8 mouse cellular contexts compared by ENCODE assay signal in the genomic region with DNA sequence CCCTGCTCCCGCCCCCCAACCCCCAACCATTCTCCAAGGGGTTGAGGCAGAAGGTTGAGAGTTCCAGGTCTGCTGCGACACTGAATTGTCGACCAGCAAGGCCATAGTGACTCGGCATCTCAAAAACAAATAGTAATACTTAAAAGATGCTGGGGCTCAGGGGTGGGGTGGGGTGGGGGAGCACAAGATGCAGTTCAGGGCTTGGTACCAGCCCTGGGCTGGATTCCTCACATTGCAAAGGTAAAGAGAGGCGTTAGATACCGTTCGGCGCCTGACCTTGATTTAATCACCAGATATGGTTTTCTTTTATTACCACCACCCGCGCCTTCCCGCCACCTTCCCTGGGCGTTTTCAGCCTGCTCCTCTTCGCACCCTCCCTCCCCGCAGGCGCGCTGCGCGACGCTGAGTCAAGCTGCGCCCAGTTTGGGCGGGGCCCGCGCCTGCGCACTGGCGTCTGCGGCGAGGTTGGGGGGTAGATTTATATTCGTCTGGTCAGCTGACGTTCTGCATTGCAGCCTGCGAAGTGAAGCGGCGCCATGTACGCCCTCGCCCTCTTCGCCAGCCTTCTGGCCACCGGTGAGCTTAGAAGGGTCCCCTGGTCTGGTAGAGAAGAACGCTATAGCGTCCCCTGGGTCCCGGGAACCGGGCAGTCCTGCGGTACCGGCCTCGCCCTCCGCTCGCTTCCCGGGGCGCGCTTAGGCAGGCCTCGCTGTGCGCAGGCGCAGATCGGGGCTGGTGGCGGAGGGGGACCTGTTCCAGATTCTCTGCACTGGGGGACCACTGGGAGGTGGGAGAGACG. TPM values are rescaled to one million over a fixed set of nuclear protein-coding genes. Genes with fewer than 3 reads are reported as not detected.
A peak's percentile ranks its signal among the peaks of the same experiment; 100 is the strongest.
DNase-seq lines count a peak whose midpoint lies in the region; ATAC-seq and TF ChIP-seq lines count a peak whose summit lies in the region.

A gene (plus strand): TSS at position 421 of the 799 bp plus-strand sequence.

- H3K36me3 ChIP-seq in heart, embryonic 11.5 days (ENCODE audit: control insufficient read depth, insufficient read depth, low read length), result no peaks in the 10 kb centered on the region
- 0 out of 2 replicates have a peak, but pooled peaks cover 3% of the 10 kb centered on the region for H3K36me3 ChIP-seq in kidney, embryonic 16.5 days (ENCODE audit: insufficient read depth, low read length)
- no peaks in the 10 kb centered on the region for H3K36me3 ChIP-seq in liver, adult 2 months (ENCODE audit: control insufficient read depth, insufficient read depth, low read length)
- H3K36me3 ChIP-seq in myocyte (ENCODE audit: control insufficient read depth, insufficient read depth), result no peaks in the 10 kb centered on the region
- 0 out of 2 replicates have a peak, but pooled peaks cover 1% of the 10 kb centered on the region for H3K36me3 ChIP-seq in splenic B cell, adult 2 months (ENCODE audit: control insufficient read depth, insufficient read depth, low read length, poor library complexity, severe bottlenecking)

- peak; percentile 93 for TF ChIP-seq POLR2A in liver, adult 2 months (IDR thresholded peaks at IDR 0.05; ENCODE audit: extremely low read depth, insufficient read depth, low read length)
- peak; percentile 97 for TF ChIP-seq POLR2A in myocyte (IDR thresholded peaks at IDR 0.05; ENCODE audit: insufficient read length, low read depth)

- peak within 1 kb of the TSS; percentile 31 for H3ac ChIP-seq in myocyte (ENCODE audit: control insufficient read depth, insufficient read length)

- peaks cover 21% of the 10 kb centered on the region for H3K79me2 ChIP-seq in liver, adult 2 months (ENCODE audit: control insufficient read depth, insufficient read depth, low read length)
- peaks cover 49% of the 10 kb centered on the region for H3K79me2 ChIP-seq in myocyte (ENCODE audit: control insufficient read depth, insufficient read depth)

- H3K9me3 ChIP-seq in heart, embryonic 11.5 days (replicated peaks; ENCODE audit: control insufficient read depth, low read length), result no peaks in the 10 kb centered on the region
- H3K9me3 ChIP-seq in kidney, embryonic 16.5 days (ENCODE audit: low read length), result no peaks in the 10 kb centered on the region

- H3K4me2 ChIP-seq in heart, embryonic 11.5 days, result peak within 1 kb of the TSS; percentile 87
- H3K4me2 ChIP-seq in kidney, embryonic 16.5 days (replicated peaks; ENCODE audit: low read depth, low read length), result peak within 1 kb of the TSS; percentile 86
- H3K4me2 ChIP-seq in myocyte (ENCODE audit: low read depth), result peak within 1 kb of the TSS; percentile 91

- TF ChIP-seq CTCF in liver, adult 2 months (IDR thresholded peaks at IDR 0.05; ENCODE audit: low read depth, low read length), result no peak

- 2% methylated on average over 54 of the region's 54 CpGs for WGBS in heart, embryonic 11.5 days (ENCODE audit: insufficient replicate concordance)
- 2% methylated on average over 49 of the region's 54 CpGs for WGBS in kidney, embryonic 16.5 days
- WGBS in liver, adult 2 months, result 3% methylated on average over 54 of the region's 54 CpGs

- H3K27me3 ChIP-seq in heart, embryonic 11.5 days (ENCODE audit: control insufficient read depth, insufficient read depth, low read length), result no peaks in the 10 kb centered on the region
- H3K27me3 ChIP-seq in kidney, embryonic 16.5 days (ENCODE audit: insufficient read depth, low read length), result no peaks in the 10 kb centered on the region
- no peaks in the 10 kb centered on the region for H3K27me3 ChIP-seq in liver, adult 2 months (ENCODE audit: control insufficient read depth, insufficient read depth, low read length)
- no peaks in the 10 kb centered on the region for H3K27me3 ChIP-seq in myocyte (ENCODE audit: control insufficient read depth, insufficient read depth, insufficient read length)
- no peaks in the 10 kb centered on the region for H3K27me3 ChIP-seq in splenic B cell, adult 2 months (ENCODE audit: control insufficient read depth, insufficient read depth, low read length, poor library complexity, severe bottlenecking)

- DNase-seq in B cell, adult 2 months, result peak; percentile 97 to 98
- peak; percentile 97 for DNase-seq in brain, adult 2 months (ENCODE audit: low read depth, low spot score)
- DNase-seq in liver, adult 2 months (ENCODE audit: extremely low read depth, low read depth, low spot score), result peak; percentile 76
- DNase-seq in splenic B cell, adult 2 months (ENCODE audit: low read depth, low spot score), result peak; percentile 96

- peak; percentile 94 for ATAC-seq in erythroblast, adult 5-6 weeks (replicated peaks; ENCODE audit: low FRiP score, poor library complexity, severe bottlenecking)
- peak; percentile 89 for ATAC-seq in heart, embryonic 11.5 days (replicated peaks; ENCODE audit: insufficient number of reproducible peaks, low FRiP score, low TSS enrichment)
- peak; percentile 91 for ATAC-seq in kidney, embryonic 16.5 days (ENCODE audit: low FRiP score, low TSS enrichment)

- H3K4me3 ChIP-seq in heart, embryonic 11.5 days (ENCODE audit: low read depth, low read length), result peak within 1 kb of the TSS; percentile 94
- H3K4me3 ChIP-seq in kidney, embryonic 16.5 days (ENCODE audit: low read length), result peak within 1 kb of the TSS; percentile 89
- H3K4me3 ChIP-seq in liver, adult 2 months (ENCODE audit: insufficient read depth, low read depth, low read length), result peak within 1 kb of the TSS; percentile 62
- H3K4me3 ChIP-seq in myocyte, result peak within 1 kb of the TSS; percentile 97

- H3K27ac ChIP-seq in heart, embryonic 11.5 days (ENCODE audit: low read depth, low read length), result peak within 1 kb of the TSS; percentile 87
- peak within 1 kb of the TSS; percentile 85 for H3K27ac ChIP-seq in kidney, embryonic 16.5 days (ENCODE audit: low read length)
- peak within 1 kb of the TSS; percentile 90 for H3K27ac ChIP-seq in liver, adult 2 months (replicated peaks; ENCODE audit: insufficient read depth, low read depth, low read length)

- peak within 1 kb of the TSS; percentile 93 for H3K9ac ChIP-seq in heart, embryonic 11.5 days (ENCODE audit: low read depth, low read length)
- peak within 1 kb of the TSS; percentile 96 for H3K9ac ChIP-seq in kidney, embryonic 16.5 days (replicated peaks; ENCODE audit: low read length)
- H3K9ac ChIP-seq in liver, adult 2 months (ENCODE audit: low read depth, low read length), result peak within 1 kb of the TSS; percentile 83

- peaks cover 21% of the 10 kb centered on the region for H3K4me1 ChIP-seq in heart, embryonic 11.5 days (ENCODE audit: control insufficient read depth, insufficient read depth, low read length)
- peaks cover 32% of the 10 kb centered on the region for H3K4me1 ChIP-seq in kidney, embryonic 16.5 days (ENCODE audit: insufficient read depth, low read length)
- H3K4me1 ChIP-seq in liver, adult 2 months (ENCODE audit: control insufficient read depth, insufficient read depth, low read length), result peaks cover 31% of the 10 kb centered on the region

TF ChIP-seq in myocyte, 11 proteins besides CTCF, POLR2A, EP300 and RAD21:
- peak; percentile 78 for TF ChIP-seq USF1 (IDR thresholded peaks at IDR 0.05; ENCODE audit: low read depth)
- TF ChIP-seq TCF12 (IDR thresholded peaks at IDR 0.05; ENCODE audit: insufficient read depth, poor library complexity, severe bottlenecking), result no peak
- no peak for TF ChIP-seq MAX (IDR thresholded peaks at IDR 0.05; ENCODE audit: low read depth)
- TF ChIP-seq POLR2AphosphoS2 (IDR thresholded peaks at IDR 0.05; ENCODE audit: insufficient read length, low read depth), result peak; percentile 98
- no peak for TF ChIP-seq REST (IDR thresholded peaks at IDR 0.05; ENCODE audit: insufficient read depth, insufficient read length)
- TF ChIP-seq MYOD1 (IDR thresholded peaks at IDR 0.05; ENCODE audit: control insufficient read depth in 1 of 3, insufficient read length in 2 of 3, low read depth in 2 of 3), result peak in 1 of 3 experiments; percentile 33
- TF ChIP-seq E2F4 (IDR thresholded peaks at IDR 0.05; ENCODE audit: insufficient read depth), result peak; percentile 30
- peak; percentile 49 for TF ChIP-seq SRF (IDR thresholded peaks at IDR 0.05; ENCODE audit: control insufficient read depth, insufficient read length, low read depth)
- no peak for TF ChIP-seq TCF3 (IDR thresholded peaks at IDR 0.05; ENCODE audit: insufficient read length, low read depth)
- no peak for TF ChIP-seq CEBPB (IDR thresholded peaks at IDR 0.05; ENCODE audit: insufficient read depth, poor library complexity, severe bottlenecking)
- peak in 1 of 3 experiments; percentile 66 for TF ChIP-seq MYOG (IDR thresholded peaks at IDR 0.05; ENCODE audit: control insufficient read depth in 1 of 3, insufficient read depth in 1 of 3, insufficient read length in 2 of 3, low read depth in 2 of 3)
TF ChIP-seq in myocyte: peak in this region for 6.

RNA-seq across cellular contexts. Expression of the gene that starts here (rescaled TPM):
- 208 and 256 TPM in 2 replicates for total RNA-seq in erythroblast, adult 5-6 weeks (2015; ENCODE audit: low replicate concordance)
- 196 and 238 TPM in 2 replicates for total RNA-seq in erythroblast, adult 5-6 weeks (2017; ENCODE audit: low replicate concordance)
- 68.5 and 78.1 TPM in 2 replicates for polyA plus RNA-seq in heart, embryonic 11.5 days (2014; fragmentation: Nextera tagmentation; extraction: Ambion mirVana)
- polyA plus RNA-seq in kidney, embryonic 16.5 days (2015; fragmentation: Nextera tagmentation; extraction: Ambion mirVana), result 145 and 166 TPM in 2 replicates
- total RNA-seq in liver, adult 2 months (2014; rRNA removed), result 227 and 309 TPM in 2 replicates
- 584 and 608 TPM in 2 replicates for polyA plus RNA-seq in liver, adult 2 months (2012; rRNA removed)
- 729 TPM for polyA plus RNA-seq in myocyte (2012; fragmentation: generic; extraction: Trizol)

Comparison
In these comparisons a context has a peak if more than half of its experiments do, and no peak if none do; other contexts are left out.
1. Peak in every context shown above with its lines: DNase-seq, ATAC-seq, H3K4me3 ChIP-seq and H3K27ac ChIP-seq.